Mouse (Mus musculus): ENCODE results near the gene Elf1. TPM values are rescaled to one million over a fixed set of nuclear protein-coding genes. Genes with fewer than 3 reads are reported as not detected.
"Not testable (repeated sequence)": the region's sequence is repeated elsewhere in the genome, so short reads cannot be mapped to it uniquely, and the experiment has no call there.

The Elf1 gene
- 18.0 and 19.2 TPM in 2 replicates for polyA plus RNA-seq (2015; fragmentation: Nextera tagmentation; extraction: Ambion mirVana)

DNA sequence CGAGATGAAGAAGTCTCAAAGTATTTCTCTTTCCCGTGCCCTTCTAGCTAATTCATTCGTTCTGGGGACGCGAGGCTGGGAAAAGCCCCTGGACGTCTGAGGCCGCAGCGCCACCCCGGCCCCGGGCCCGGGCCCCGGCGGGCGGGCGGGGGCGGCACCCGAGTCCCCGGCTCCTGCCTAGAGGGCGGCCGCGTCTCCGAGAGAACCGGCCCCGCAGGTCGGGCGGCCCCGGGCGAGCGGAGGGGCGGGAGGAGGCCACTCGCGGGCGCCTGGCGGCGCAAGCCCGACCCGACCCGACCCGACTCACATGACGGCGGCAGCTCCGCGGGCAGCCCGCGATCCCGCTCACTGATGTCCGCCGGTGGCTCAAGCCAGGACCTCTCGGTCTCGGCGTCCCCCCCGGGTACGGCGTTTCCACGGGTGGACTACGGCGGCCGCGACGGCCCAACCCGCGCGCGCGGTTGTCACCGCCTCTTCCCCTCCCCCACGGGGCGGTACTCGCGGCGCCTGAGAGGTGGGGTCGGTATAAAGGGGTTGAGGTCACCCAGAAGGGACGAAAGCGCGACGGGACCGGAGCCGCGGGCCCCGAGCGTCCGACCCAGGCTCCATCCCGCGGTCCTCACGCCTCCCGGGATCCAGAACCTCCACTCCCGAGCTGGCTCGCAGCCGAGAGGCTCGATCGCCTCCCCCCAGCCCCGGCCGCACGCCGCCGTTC lies at the start of gene Elf1:
Gene Elf1, plus strand, starts transcription at position 571 of the 715 bp plus-strand sequence.
- Histone ChIP-seq H3K4me3 (replicated peaks; ENCODE audit: low read length) (peak within 1 kb of the TSS; percentile 97), H3K27ac (ENCODE audit: low read length) (peak within 1 kb of the TSS; percentile 100), H3K27me3 (ENCODE audit: control insufficient read depth, insufficient read depth, low read length) (no peaks in the 10 kb centered on the region), H3K4me1 (ENCODE audit: control insufficient read depth, insufficient read depth, low read length) (peaks cover 32% of the 10 kb centered on the region), H3K4me2 (ENCODE audit: low read depth, low read length) (peak within 1 kb of the TSS; percentile 81), H3K9me3 (replicated peaks; ENCODE audit: control insufficient read depth, low read length) (no peaks in the 10 kb centered on the region), H3K9ac (ENCODE audit: low read length) (peak within 1 kb of the TSS; percentile 100), H3K36me3 (ENCODE audit: control insufficient read depth, insufficient read depth, low read length) (no peaks in the 10 kb centered on the region; the same call in 1 of the 2 replicates)
- peak; percentile 86 for ATAC-seq (ENCODE audit: insufficient read depth, low FRiP score)
- under 1% methylated on average over 95 of the region's 96 CpGs for WGBS

DNA sequence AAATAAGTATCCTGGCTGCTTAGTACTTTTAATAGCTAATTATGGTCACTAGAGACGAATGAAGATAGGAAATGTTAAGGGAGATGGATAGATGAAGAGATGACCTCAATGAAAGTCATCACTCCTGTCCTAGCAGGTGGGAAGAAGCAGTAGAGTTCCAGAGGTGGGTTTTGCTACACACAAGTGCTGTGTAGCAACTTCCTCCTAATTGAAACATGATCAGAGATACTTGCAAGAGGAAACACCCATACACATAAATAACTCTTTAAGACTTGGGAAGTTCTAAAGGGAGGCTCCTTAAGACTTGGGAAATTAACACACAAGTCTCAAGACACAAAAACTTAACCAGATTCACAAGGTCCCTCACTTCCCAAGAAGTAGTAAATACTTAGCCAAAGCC lies 46.9 kb upstream of the Elf1 start:
- Histone ChIP-seq H3K9ac (ENCODE audit: low read length) (no peak overlapping the region), H3K9me3 (replicated peaks; ENCODE audit: control insufficient read depth, low read length) (no peaks in the 10 kb centered on the region), H3K4me1 (ENCODE audit: control insufficient read depth, insufficient read depth, low read length) (no peaks in the 10 kb centered on the region), H3K27me3 (ENCODE audit: control insufficient read depth, insufficient read depth, low read length) (no peaks in the 10 kb centered on the region), H3K4me3 (replicated peaks; ENCODE audit: low read length) (no peak overlapping the region), H3K27ac (ENCODE audit: low read length) (no peak overlapping the region), H3K4me2 (ENCODE audit: low read depth, low read length) (no peak overlapping the region), H3K36me3 (ENCODE audit: control insufficient read depth, insufficient read depth, low read length) (no peaks in the 10 kb centered on the region)
- 82% methylated on average over 1 of the region's 1 CpGs for WGBS
- ATAC-seq (ENCODE audit: insufficient read depth, low FRiP score), result no peak

DNA sequence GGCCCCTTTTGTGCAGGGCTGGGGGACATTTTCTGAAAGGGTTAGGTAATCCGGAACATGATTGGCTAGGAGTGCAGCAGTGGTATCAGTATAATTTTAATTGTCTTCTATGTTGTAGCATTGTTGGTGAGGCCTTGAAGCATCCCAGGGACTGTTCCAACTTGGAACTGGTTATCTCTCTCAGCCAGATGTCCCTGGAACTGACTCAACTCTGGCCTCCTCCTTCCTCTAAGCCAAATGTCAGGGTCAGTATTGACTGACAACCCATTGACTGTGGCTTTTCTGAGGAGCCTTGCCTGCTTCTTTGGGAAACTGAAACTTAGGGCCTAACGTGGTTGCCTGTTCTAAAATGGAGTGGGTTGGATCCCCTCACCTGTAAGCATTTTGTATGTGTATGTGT lies 40.3 kb upstream of the Elf1 start:
- 83% methylated on average over 2 of the region's 2 CpGs for WGBS
- ATAC-seq (ENCODE audit: insufficient read depth, low FRiP score), result no peak
- H3K4me3 ChIP-seq (replicated peaks; ENCODE audit: low read length), result no peak overlapping the region
- H3K27ac ChIP-seq (ENCODE audit: low read length), result no peak overlapping the region
- no peak overlapping the region for H3K9ac ChIP-seq (ENCODE audit: low read length)
- H3K4me2 ChIP-seq (ENCODE audit: low read depth, low read length), result no peak overlapping the region
- H3K9me3 ChIP-seq (replicated peaks; ENCODE audit: control insufficient read depth, low read length), result no peaks in the 10 kb centered on the region
- H3K4me1 ChIP-seq (ENCODE audit: control insufficient read depth, insufficient read depth, low read length), result no peaks in the 10 kb centered on the region
- H3K27me3 ChIP-seq (ENCODE audit: control insufficient read depth, insufficient read depth, low read length), result no peaks in the 10 kb centered on the region
- no peaks in the 10 kb centered on the region for H3K36me3 ChIP-seq (ENCODE audit: control insufficient read depth, insufficient read depth, low read length)

DNA sequence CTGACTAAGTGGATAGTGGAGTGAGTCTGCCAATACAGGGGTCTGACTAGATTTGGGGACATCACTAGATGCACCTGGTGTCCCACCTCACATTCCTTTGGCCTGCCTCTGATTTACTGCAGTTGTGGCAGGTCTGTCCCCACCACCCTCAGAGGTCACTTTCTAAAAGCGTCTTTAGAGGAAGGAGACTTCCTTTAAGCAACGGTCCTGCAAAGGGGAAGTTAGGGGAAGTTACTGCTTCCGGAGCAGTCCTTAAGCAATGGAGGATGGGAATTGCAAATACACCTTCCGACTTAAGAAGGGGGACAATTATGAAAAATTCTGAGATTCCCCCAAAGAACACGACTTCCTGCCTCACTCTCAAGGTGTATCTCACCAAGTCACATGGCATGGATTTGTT lies 39.6 kb upstream of the Elf1 start:
- Histone ChIP-seq H3K27ac (ENCODE audit: low read length) (no peak overlapping the region), H3K4me1 (ENCODE audit: control insufficient read depth, insufficient read depth, low read length) (no peaks in the 10 kb centered on the region), H3K9me3 (replicated peaks; ENCODE audit: control insufficient read depth, low read length) (no peaks in the 10 kb centered on the region), H3K27me3 (ENCODE audit: control insufficient read depth, insufficient read depth, low read length) (no peaks in the 10 kb centered on the region), H3K4me2 (ENCODE audit: low read depth, low read length) (no peak overlapping the region), H3K36me3 (ENCODE audit: control insufficient read depth, insufficient read depth, low read length) (no peaks in the 10 kb centered on the region), H3K9ac (ENCODE audit: low read length) (no peak overlapping the region), H3K4me3 (replicated peaks; ENCODE audit: low read length) (no peak overlapping the region)
- ATAC-seq (ENCODE audit: insufficient read depth, low FRiP score), result no peak
- 78% methylated on average over 5 of the region's 5 CpGs for WGBS

DNA sequence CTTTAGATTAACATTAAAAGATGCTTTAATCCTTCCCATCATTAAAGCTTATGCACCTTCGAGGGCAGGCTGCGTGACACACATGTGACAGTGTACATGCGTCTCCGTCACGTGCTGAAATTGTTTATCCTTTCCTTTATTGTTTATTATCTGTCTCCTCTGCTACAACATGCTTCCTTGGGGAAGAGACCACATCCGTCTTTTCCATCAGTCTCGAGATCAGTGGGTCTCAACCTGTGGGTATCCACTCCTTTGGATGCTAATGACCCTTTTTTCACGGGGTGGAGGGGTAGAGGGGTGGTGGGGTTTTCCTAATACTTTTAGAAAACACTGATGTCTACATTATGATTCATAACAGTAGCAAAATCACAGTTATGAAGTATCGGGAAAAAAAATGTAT lies 36.4 kb upstream of the Elf1 start:
- 86% methylated on average over 9 of the region's 9 CpGs for WGBS
- H3K27me3 ChIP-seq (ENCODE audit: control insufficient read depth, insufficient read depth, low read length), result no peaks in the 10 kb centered on the region
- no peak for ATAC-seq (ENCODE audit: insufficient read depth, low FRiP score)
- no peaks in the 10 kb centered on the region for H3K36me3 ChIP-seq (ENCODE audit: control insufficient read depth, insufficient read depth, low read length)
- H3K4me2 ChIP-seq (ENCODE audit: low read depth, low read length), result no peak overlapping the region
- no peaks in the 10 kb centered on the region for H3K4me1 ChIP-seq (ENCODE audit: control insufficient read depth, insufficient read depth, low read length)
- H3K9me3 ChIP-seq (replicated peaks; ENCODE audit: control insufficient read depth, low read length), result no peaks in the 10 kb centered on the region
- H3K9ac ChIP-seq (ENCODE audit: low read length), result no peak overlapping the region
- H3K27ac ChIP-seq (ENCODE audit: low read length), result no peak overlapping the region
- no peak overlapping the region for H3K4me3 ChIP-seq (replicated peaks; ENCODE audit: low read length)

DNA sequence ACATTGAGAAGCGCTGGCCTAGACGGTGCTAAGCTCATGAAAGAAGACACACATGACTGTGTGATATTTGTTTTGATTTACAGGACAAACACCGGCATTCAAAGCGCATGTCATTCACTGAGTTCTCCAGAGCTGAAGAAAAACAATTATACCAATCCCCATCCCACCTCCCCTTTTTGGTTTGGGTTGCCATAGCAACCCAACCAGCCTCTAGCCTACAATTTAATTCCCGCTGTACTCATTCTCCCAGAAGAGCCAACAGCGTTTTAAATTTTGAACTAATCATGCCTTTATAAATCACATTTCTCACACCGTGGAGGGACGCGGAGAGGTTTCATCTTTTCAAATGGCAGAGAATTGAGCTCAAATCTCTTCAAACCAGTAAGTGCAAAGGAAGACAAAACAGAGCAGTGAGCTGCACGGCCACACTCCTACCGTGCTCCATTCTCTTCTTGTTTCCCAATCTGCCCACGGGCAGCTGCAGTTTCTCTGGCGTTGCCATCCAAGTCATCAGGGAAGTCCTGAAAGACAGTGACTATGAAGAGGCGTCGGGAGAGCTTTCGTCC lies 35.9 kb upstream of the Elf1 start:
- H3K4me2 ChIP-seq (ENCODE audit: low read depth, low read length), result no peak overlapping the region
- no peaks in the 10 kb centered on the region for H3K36me3 ChIP-seq (ENCODE audit: control insufficient read depth, insufficient read depth, low read length)
- H3K27ac ChIP-seq (ENCODE audit: low read length), result no peak overlapping the region
- 71% methylated on average over 16 of the region's 16 CpGs for WGBS
- H3K27me3 ChIP-seq (ENCODE audit: control insufficient read depth, insufficient read depth, low read length), result no peaks in the 10 kb centered on the region
- no peaks in the 10 kb centered on the region for H3K9me3 ChIP-seq (replicated peaks; ENCODE audit: control insufficient read depth, low read length)
- no peak overlapping the region for H3K4me3 ChIP-seq (replicated peaks; ENCODE audit: low read length)
- no peaks in the 10 kb centered on the region for H3K4me1 ChIP-seq (ENCODE audit: control insufficient read depth, insufficient read depth, low read length)
- H3K9ac ChIP-seq (ENCODE audit: low read length), result no peak overlapping the region
- no peak for ATAC-seq (ENCODE audit: insufficient read depth, low FRiP score)

DNA sequence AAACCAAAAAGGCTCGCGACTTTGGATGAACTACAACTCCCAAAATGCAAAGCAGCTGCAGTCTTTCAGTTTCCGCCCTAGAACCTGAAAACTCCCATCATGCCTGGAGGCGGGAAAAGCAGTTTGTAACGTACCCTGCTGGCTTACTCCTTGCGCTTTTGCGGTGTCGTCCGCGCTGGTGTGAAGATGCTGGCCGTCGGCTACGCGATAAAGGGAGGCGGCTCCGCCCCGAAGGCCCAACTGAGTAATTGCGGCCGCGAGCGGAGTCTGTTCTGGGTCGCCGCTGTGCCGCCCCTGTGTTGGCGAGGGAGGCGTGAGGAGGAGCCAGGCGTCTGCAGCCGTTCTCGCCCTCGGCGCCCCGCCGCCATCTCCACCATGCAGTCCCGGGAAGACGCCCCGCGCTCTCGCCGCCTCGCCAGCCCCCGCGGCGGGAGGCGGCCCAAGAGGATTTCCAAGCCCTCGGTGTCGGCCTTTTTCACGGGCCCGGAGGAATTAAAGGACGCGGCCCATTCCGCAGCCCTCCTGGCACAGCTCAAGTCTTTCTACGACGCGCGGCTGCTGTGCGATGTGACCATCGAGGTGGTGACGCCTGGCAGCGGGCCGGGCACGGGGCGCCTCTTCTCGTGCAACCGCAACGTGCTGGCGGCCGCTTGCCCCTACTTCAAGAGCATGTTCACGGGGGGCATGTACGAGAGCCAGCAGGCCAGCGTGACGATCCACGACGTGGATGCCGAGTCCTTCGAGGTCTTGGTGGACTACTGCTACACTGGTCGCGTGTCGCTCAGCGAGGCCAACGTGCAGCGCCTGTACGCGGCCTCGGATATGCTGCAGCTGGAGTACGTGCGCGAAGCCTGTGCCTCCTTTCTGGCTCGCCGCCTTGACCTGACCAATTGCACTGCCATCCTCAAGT lies 29.1 kb upstream of the Elf1 start, which contains the start of gene Kbtbd6:
Gene Kbtbd6, plus strand, starts transcription at position 155 of the 910 bp plus-strand sequence.
- H3K36me3 ChIP-seq (ENCODE audit: control insufficient read depth, insufficient read depth, low read length); H3K4me1 ChIP-seq (ENCODE audit: control insufficient read depth, insufficient read depth, low read length); H3K9me3 ChIP-seq (replicated peaks; ENCODE audit: control insufficient read depth, low read length); H3K27me3 ChIP-seq (ENCODE audit: control insufficient read depth, insufficient read depth, low read length): not testable (repeated sequence)
- Histone ChIP-seq H3K9ac (ENCODE audit: low read length) (peak within 1 kb of the TSS; percentile 65), H3K4me3 (replicated peaks; ENCODE audit: low read length) (peak within 1 kb of the TSS; percentile 67), H3K4me2 (ENCODE audit: low read depth, low read length) (peak within 1 kb of the TSS; percentile 63), H3K27ac (ENCODE audit: low read length) (peak within 1 kb of the TSS; percentile 67; the same call in 1 of the 2 replicates)
- 18% methylated on average over 44 of the region's 89 CpGs for WGBS
- ATAC-seq (ENCODE audit: insufficient read depth, low FRiP score), result peak; percentile 91

DNA sequence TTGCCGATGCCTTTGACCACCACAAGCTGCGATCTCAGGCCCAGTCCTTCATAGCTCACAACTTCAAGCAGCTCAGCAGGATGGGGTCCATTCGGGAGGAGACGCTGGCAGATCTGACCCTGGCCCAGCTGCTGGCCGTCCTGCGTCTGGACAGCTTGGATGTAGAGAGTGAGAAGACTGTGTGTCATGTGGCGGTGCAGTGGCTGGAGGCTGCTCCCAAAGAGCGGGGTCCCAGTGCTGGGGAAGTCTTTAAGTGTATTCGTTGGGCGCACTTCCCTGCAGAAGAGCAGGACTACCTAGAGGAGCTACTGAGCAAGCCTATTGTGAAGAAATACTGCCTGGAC lies 28.4 kb upstream of the Elf1 start:
- H3K4me3 ChIP-seq (replicated peaks; ENCODE audit: low read length); H3K4me2 ChIP-seq (ENCODE audit: low read depth, low read length); H3K9ac ChIP-seq (ENCODE audit: low read length); H3K27me3 ChIP-seq (ENCODE audit: control insufficient read depth, insufficient read depth, low read length); H3K4me1 ChIP-seq (ENCODE audit: control insufficient read depth, insufficient read depth, low read length); H3K9me3 ChIP-seq (replicated peaks; ENCODE audit: control insufficient read depth, low read length); H3K27ac ChIP-seq (ENCODE audit: low read length); H3K36me3 ChIP-seq (ENCODE audit: control insufficient read depth, insufficient read depth, low read length); ATAC-seq (ENCODE audit: insufficient read depth, low FRiP score): not testable (repeated sequence)
- WGBS, result 94% methylated on average over 7 of the region's 10 CpGs

DNA sequence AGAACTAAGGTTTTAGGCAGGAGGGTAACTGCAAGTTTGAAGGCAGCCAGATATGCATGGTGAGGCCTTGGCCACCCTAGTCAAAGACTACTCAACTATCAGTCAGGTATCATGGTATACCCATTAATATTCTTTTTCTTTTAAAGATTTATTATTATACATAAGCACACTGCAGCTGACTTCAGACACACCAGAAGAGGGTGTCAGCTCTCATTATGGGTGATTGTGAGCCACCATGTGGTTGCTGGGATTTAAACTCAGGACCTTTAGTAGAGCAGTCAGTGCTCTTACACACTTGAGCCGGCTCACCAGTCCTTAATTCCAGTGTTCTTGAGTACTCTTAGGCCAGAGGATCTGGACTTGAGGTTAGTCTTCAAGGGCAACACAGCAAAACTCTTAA lies 20.6 kb upstream of the Elf1 start:
- no peaks in the 10 kb centered on the region for H3K9me3 ChIP-seq (replicated peaks; ENCODE audit: control insufficient read depth, low read length)
- H3K4me3 ChIP-seq (replicated peaks; ENCODE audit: low read length), result no peak overlapping the region
- WGBS, result 91% methylated on average over 1 of the region's 1 CpGs
- no peak for ATAC-seq (ENCODE audit: insufficient read depth, low FRiP score)
- no peaks in the 10 kb centered on the region for H3K27me3 ChIP-seq (ENCODE audit: control insufficient read depth, insufficient read depth, low read length)
- H3K9ac ChIP-seq (ENCODE audit: low read length), result no peak overlapping the region
- H3K4me1 ChIP-seq (ENCODE audit: control insufficient read depth, insufficient read depth, low read length), result no peaks in the 10 kb centered on the region
- H3K4me2 ChIP-seq (ENCODE audit: low read depth, low read length), result no peak overlapping the region
- no peak overlapping the region for H3K27ac ChIP-seq (ENCODE audit: low read length)
- peaks cover 8% of the 10 kb centered on the region; the same call in 1 of the 2 replicates for H3K36me3 ChIP-seq (ENCODE audit: control insufficient read depth, insufficient read depth, low read length)
